Mouse (Mus musculus) urinary bladder, postnatal 10 days (tissue): ENCODE measurements around the gene Zfp804a.

Experiments
- DNase-seq: peaks from one replicate; pipeline ENCODE4 v3.0.0; 2022; ENCODE audit warnings: low spot score

The Zfp804a gene

DNA sequence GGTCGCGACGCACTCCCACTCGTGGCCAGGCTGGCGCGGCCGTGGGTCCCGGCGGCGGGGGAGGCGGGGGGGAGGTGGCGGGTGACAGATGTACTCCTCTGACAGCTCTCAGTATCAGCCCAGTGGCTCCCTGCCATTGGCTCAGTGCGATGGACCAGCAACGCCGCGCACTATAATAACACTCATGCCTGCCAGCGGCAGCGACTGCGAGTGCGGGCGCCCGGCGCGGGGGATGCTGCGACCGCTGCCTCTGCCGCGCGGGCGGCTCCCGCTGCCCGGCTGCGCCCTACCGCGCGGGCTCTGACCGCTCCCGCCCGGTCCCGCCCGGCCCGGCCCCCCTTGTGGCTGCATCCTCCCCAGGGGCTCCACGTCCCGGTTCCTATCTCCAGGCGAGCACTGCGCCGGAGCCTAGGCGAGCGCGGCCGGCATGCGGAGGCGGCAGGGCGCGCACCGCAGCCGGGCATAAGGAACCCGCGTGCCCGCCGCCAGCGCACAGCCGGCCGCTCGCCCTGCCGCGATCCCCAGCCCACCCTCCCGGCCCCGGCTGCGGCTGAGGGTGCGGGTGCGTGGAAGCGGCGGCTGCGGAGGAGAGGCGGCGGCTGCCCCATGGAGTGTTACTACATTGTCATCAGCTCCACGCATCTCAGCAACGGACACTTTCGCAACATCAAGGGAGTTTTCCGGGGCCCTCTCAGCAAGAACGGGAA lies at the start of gene Zfp804a:
Zfp804a (plus strand) TSS at position 38 of the 707 bp plus-strand sequence.
- DNase-seq = no peak

DNA sequence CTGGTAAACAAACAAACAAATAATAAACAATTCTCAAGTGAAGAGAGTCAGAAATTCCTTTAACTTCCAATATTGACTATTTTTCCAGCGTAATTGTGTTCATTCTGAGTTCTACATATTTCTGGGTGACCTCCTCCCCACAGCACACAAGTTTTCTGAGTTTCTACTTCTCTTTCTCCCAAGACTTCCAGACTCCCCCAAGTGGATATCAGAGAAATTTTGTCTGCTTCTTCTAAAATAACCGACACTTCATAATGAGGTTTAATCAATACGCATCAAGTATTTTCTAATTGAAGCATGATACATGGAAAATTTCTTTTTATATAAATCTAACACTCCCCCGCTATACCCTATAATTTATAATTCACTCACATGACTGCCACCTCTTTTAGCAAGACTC lies 1.4 kb upstream of the Zfp804a start:
- DNase-seq = no peak

DNA sequence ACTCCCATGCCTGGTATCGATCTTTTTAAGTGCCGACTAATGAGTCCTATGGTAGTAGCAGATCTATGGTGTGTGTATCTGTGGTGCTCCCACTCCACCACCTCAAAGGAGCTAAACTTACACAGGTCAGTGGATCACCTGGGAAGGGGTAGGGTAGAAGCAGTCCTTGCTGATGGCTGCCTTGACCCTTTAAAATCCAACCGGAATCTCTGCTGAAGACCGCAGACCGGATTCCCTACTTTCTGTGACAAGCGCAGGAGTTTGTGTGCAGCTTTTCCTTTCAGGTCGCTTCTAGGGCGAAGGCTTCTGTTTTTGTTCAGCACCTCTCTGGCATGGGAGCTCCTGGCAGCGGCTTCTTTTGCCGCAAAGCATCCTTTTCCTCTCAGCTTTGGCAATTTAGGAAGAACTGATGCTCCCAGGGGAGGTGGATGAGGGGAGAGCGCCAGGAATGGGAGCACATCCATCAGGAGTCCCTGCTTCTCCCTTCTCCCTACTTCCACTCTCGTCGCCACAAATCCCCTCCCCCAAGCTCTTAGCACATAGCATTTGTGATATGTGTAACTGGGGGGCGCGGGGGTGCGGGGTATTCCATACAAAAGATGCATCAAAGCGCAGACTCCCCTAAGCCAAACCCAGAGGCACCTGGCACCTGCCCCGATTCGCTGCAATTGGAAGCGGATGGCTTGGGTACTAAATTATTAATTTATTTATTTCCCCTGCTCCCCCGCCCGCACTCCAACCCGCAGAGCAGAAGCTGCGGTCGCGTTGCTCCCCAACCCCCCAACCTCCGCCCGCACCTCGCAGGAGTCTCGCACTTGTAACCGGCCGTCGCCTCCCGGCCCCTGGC lies 461 bp upstream of the Zfp804a start:
- DNase-seq = no peak

DNA sequence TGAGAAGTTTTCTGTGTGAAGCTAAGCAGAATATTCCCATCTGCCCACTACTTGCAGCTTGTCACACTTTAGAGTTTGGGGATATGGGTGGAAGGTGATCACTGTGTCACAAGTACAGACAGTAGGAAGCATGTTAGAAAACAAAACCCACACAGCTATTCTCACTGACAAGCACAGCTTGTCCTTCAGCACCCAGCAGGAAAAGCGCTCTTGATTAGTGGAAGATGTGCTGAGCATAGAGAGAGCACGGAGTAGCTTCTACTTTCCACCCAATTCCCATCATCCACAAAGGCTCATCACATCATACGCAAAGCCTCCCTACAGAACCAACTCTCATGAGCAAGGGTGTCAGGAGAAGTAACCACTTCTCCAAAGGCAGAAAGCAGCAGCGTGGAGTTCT lies 1.4 kb downstream of the Zfp804a start:
- no peak for DNase-seq

DNA sequence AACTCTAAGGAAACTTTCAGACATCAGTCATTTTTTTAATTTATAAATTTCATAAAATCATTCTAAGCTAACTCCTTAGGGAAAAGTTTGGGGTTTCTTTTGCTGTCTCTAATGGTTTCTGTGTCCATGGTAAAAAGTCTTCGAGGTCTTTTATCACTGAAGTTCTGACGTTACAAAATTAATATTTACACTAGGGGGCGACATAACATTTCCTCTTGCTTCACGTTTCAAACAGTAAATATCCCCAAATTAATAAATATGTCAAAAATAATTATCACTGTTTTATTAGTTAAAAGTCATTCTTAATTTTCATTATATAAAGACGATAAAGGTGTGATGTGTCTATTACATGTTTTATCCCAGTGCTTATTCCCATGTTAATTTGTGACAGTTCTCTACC lies 11.6 kb downstream of the Zfp804a start:
- DNase-seq = no peak

DNA sequence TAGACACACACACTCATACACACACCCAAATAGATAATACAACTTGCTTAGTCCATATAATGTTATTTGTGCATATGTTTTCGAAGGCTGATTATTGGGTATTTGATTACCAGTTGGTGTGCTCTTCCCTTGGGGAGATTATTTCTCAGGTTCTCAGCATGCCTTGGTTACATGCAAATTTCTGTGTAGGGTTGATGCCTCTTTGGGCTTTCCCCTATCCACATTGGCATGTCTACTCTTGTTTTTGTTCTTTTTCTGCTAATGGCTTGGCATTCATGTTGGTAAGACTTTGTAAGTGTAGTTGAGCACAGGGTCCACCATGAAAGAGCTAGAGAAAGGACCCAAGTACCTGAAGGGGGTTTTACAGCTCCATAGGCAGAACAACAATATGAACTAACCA lies 14.9 kb downstream of the Zfp804a start:
- no peak for DNase-seq

DNA sequence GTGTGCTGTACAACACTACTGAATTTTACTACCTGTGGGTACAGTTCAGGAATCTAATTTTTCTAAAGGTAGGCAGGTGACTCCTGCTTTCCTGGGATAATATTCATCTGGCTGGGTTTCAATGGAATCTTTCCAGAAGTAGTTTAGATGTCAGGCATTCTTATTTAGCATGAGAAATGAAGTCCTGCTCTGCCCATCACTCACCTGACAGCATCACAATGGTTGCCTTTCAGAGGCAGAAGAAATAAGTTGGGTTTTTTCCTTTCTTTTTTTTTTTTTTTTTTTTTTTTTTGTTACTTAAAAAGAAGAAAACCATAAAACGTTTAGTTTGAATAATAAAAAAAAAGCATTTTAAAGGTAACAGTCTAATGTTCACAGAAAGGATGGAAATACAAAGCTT lies 16.1 kb downstream of the Zfp804a start:
- no peak for DNase-seq

DNA sequence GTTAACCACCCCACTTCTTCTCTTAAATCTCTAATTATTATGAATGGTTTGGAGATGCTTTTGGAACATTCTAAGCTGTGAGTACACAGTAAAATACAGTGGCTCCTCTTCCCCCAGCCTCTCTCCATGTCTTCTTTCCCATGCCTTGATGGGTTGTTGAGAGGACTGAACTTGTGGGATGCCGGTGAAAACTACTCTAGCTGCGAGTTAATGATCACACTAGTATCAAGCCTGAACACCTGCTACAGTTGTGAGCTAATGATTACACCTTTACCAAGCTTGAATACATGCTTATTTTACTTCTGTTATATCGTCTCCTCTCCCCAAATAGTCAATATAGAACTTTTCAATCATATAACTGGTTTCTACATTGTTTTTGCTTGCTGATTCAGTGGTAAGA lies 23.9 kb downstream of the Zfp804a start:
- no peak for DNase-seq

DNA sequence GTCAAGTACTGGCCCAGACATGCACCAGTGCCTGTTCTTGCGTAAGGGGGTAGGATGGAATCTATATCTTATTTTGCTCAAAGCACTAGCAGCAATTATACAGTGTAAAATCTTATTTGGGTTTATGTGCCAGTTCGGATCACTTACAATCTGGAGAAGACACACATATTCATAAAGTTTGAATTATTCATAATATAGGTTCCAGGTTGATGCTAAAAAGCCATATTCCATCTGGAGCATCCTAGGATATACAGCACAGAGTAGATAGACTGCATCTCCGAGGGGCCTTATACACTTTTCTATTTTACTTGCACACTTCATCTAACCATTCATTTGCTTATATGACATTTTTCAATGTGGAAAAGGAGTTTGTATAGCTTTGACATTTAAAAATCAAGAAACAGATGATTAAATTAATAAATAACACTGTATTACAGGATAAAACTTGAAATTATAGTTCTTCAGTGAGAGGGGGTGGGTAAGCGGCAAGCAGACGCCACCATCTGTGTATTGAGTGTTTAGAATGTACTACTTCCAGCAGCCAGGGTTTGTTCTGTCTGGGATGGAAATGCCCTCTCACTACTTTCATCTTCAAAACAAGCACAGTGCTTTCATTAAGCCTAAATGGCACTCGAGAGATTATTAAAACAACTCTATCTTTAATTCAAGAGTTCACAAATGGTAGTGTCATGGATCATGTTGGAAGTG lies 25.4 kb downstream of the Zfp804a start:
- DNase-seq = no peak

DNA sequence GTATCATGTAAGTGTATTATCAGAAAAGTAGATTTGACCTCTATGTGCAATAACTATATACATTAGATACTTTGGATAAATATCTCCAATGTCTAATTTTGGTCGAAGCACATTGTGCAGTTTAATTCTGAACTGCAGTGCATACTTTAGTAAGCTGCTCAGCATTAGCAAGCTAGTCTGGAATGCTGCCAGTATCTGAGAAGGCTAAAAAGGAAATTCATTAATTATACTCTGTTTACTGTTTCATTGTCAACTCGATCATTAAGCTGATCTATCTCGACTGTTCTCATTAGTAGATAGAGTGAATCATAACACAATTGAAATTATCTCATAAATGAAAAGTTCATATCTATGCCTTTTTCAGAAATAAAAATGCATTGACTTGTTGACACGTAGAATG lies 27.7 kb downstream of the Zfp804a start:
- DNase-seq = no peak

DNA sequence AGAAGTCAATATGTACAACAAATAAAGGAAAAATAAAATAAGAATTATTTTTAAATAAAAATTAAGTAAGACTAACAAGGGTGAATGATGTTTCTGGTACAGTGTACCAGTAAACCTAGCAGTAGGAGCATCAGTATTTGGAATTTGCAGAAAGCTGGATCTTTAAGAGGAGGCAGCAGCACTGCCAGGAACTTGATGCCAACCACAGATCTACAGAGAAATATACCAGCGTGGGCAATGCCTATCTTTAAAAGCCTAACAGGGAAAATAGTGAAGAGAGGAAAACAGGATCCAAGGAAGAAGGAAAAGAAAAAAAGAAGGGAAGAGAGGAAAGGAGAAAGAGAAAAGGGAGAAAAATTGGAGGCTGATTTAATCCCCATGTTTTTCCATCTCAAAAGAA lies 60.1 kb downstream of the Zfp804a start:
- no peak for DNase-seq

DNA sequence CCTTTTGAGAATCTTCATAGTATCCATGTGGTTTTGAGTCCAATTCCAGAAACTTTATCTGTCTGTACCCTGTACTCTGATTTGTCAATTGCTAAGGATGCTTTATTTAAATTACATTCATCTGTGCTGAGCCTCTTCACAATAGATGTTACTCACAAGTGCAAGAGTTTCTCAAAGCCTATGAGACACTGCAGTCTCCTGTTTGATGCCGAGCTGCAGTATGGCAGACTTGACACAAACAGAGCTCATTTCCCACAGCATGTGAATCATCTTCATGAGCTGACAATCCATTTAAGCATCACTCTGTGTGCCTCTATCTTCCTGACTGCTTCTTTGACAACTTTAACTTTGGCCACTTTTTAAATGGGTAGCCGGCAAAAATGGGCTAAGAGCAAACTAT lies 60.6 kb downstream of the Zfp804a start:
- no peak for DNase-seq

DNA sequence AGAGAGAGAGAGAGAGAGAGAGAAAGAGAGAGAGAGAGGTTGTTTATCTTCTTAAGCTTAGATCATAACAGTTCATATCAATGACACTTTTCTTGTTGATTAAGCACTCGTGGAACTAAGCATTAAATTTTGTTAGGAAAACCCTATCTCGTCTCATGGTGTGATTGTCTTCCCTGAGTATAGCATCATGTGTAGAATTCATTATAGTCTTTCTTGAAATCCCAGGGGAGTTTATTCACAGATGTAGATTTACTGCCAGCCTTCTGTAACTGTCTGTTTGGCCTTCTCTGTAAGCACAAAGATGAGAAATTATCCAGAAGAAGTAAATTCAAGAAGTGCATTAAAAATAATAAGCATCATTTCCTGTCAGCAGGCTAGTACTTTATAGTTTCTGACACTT lies 66.6 kb downstream of the Zfp804a start:
- DNase-seq = no peak

DNA sequence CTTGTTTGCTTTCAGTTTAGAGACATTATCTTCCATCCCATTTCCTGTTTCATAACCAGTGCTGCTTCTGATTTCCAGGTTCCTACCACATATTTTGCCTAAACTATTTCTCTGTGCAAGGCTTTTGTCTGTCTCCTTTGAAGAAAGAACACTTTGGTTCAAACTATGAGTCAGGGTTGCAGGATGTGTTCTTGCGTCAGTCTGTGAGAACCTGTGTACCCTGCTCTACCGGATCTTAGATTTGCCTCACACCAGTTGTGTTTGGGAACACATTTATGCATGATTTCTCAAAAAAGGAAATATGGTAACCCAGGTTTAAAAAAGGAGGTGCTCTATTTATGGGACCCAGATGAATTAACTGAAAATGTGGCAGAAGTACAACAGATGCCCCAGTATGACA lies 125.7 kb downstream of the Zfp804a start:
- DNase-seq = no peak

DNA sequence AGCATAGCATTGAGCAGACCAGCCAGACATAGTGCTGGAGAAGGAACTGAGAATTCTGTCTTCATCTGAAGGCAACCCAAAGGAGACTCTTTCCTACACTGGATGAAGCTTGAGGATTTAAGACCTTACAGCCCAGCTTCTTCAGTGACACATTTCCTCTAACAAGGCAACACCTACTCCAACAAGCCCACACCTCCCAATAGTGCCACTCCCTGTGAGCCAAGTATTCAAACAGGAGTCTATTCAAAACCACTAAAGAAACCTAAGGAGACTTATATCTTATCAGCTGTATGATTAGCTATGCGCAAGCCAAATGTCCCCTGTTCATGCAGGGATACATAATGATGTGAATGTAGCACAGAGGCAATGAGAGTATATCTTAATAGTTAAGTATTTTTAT lies 128.0 kb downstream of the Zfp804a start:
- DNase-seq = no peak

DNA sequence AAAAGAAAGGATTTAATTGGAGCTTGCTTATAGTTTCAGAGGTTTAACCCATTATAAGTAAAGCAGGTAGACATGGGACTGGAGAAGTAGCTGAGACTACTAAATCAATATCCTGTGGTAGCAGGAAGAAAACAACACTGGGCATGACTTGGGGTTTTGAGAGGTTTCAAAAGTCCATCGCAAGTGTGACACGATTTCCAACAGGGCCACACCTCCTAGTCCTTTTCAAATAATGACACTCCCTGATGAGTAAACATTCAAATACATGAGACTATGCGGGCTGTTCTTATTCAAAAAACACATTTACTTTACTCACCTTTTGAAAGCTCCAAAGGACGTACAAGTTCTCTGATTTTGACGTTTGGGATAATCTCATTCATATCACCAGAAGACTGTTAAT lies 146.9 kb downstream of the Zfp804a start:
- no peak for DNase-seq

DNA sequence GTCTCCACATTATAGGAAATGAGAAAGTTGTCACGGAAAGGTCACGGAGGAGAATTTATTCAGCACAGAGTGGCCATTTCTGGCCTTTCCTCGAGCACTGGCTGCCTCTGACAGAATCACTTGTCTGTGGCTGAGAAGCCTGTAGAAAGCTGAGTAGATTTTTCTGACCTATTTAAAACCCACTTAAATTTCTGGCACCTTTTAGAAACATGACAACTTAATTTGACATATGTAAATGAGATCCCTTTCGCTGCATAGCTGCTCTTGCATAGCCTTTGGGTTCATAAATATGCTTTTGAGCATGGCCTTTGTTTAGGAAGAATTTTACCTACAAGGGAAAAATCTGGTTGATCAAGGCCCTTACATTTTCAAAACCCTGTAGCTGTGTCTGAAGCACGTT lies 147.6 kb downstream of the Zfp804a start:
- DNase-seq = no peak

DNA sequence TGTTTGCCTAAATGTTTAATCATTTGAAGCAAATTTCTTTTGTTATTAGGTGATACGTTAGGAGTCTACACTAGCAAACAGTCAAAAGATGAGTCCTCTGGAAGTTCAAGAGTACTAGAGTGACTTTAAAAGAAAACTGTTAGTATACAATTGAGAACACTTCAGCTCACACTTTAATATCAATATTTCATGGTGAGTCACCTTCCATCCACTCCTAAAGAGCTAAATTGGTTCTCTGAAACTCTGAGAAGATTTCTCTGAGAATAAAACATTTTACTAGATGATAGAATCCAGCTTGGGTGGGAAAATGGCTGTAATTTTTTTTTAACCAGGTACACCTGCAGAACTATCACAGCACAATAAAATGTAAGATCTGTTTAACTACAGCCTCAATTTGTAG lies 157.6 kb downstream of the Zfp804a start:
- DNase-seq = no peak

DNA sequence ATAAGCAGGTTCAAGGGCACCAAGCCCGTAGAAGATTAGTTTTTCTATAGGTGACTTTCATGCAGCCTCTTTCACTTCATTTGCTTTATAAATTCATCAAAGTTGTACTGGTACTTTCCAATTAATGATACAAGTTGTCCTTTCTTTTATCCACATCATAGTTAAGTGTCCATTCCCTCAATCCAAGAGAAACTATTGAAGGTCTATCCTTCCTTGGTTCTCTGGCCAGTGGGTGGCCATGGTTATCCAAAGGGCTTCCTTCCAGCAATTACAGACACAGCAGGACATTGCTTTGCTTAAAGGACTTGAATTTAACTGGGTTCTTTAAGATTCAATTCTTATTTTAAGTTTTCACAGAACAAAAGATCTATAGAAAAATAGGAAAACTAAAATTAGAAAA lies 158.9 kb downstream of the Zfp804a start:
- no peak for DNase-seq

DNA sequence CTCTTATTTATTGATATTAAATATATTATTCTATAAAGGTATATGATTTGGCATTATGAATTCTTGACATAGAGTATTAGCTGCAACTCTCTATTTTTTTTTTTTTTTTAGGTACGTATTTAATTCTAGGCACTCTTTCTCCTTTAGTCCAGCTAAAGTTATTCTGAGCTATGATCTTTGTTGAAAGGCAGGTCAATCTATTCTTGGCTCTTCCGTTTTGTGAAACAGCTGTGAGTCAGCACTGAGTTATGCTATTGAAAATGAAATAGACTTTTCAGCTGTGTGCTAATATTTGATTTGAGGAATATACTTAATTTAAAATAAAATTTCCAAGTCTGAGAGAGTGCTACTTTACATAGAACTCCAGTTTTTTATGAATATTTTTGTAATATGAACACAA lies 164.9 kb downstream of the Zfp804a start:
- DNase-seq = no peak

DNA sequence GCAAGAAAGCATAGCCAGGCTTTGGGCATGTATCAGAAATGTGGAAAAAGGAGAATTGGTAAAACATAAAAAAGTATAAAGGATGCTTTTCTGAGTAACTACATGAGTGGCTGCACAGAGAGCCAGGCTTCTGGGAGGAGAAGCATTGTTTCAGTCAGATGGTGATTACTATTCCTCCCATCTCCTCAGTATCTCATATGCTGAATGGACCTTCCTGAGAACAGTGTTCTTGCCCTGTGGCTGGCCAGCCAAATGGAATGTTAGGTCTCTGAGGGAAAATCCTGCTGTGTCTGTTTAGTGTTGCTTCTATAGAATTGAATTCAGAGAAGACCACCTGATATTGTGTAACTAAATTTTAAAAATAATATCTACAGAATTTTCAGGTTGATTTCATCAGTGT lies 193.0 kb downstream of the Zfp804a start:
- DNase-seq = no peak

DNA sequence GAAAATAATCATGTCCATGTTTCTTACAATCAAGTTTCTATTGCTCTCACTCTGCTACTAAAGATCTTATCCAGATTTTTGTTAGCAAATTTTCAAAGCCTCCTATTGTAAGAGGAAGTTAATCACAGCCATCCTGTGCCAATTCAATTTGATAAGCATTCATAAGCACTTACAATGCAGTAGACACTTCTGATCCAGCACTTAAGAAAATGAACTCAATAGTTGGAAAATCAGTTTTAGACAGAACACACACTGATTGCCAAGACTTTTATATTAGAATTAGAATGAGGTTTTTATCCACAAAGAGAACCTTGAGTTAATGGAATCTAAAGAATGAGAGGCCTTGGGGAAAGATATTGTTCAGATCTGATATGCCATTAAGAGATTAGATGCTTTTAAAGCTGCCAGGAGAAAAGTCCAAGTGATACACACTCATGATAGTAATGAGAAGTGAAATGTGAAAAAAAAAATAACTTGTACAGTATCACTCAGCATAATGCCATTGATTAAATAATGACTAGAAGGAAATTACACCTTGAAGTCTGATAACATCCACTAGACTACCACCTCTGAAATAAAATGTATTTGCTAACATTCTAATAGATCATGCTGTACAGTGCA lies 194.0 kb downstream of the Zfp804a start:
- no peak for DNase-seq

DNA sequence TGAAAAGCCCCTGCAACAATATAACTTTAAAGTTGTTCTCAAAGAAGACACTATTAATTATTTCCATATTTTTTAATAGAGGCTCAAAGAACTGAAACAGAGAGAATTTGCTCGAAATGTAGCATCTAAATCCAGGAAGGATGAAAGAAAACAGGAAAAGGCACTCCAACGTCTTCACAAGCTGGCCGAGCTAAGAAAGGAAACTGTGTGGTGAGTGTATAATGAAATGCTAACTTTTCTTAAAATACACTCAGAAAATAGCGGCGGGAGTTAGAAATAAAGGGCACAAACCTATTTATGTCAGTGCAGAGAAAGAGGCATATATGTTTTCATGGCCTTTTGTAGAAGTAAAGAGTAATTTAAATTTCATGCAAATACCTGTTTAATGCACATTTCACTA lies 200.4 kb downstream of the Zfp804a start:
- DNase-seq = no peak
